Mouse (Mus musculus) frontal cortex, postnatal 14 days (tissue): Measurements from ENCODE around the gene Alg12.
"Not testable (repeated sequence)": the region's sequence is repeated elsewhere in the genome, so short reads cannot be mapped to it uniquely, and the experiment has no call there.

ENCODE experiments used
- DNase-seq, 2 experiments: peaks; one replicate each; pipeline ENCODE4 v3.0.0; 2022; ENCODE audit warnings: low spot score in 2 of 2

Alg12 gene

GRCm38 (mm10) chr15:88831482-88831881 lies 12.4 kb upstream of the Alg12 start:
- no peak for DNase-seq

GRCm38 (mm10) chr15:88830696-88831095 lies 11.6 kb upstream of the Alg12 start:
- no peak for DNase-seq

DNA sequence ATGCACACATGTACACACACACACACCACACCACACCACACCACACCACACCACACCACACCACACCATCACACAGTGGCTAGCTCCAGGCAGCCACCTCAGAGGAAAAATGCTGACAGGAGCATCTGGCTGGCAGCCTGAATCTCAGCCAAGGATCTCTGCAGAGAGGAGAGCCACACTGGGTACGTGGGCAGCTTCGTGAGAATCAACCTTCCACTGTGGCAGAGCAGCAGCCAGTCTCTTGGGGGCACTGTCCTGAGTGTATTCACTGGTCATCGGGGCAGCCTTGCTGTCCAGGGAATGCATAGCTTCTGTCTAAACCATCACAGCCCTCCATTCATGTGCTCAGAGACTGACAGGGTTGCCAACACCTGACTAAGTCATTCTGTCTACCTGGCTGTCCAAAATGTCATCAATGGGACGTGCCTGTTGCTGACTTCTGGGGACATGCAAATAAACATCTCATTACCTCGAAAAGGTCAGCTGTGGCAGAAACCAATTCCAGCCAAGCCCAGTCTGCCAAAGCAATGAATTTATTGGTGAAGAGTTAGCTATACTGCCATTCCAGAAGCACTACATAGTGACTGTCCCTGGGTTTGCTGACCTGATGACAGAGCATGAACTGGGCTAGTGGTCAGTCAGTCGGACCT lies 10.8 kb upstream of the Alg12 start:
- DNase-seq: peak in 1 of 2 experiments; percentile 14

DNA sequence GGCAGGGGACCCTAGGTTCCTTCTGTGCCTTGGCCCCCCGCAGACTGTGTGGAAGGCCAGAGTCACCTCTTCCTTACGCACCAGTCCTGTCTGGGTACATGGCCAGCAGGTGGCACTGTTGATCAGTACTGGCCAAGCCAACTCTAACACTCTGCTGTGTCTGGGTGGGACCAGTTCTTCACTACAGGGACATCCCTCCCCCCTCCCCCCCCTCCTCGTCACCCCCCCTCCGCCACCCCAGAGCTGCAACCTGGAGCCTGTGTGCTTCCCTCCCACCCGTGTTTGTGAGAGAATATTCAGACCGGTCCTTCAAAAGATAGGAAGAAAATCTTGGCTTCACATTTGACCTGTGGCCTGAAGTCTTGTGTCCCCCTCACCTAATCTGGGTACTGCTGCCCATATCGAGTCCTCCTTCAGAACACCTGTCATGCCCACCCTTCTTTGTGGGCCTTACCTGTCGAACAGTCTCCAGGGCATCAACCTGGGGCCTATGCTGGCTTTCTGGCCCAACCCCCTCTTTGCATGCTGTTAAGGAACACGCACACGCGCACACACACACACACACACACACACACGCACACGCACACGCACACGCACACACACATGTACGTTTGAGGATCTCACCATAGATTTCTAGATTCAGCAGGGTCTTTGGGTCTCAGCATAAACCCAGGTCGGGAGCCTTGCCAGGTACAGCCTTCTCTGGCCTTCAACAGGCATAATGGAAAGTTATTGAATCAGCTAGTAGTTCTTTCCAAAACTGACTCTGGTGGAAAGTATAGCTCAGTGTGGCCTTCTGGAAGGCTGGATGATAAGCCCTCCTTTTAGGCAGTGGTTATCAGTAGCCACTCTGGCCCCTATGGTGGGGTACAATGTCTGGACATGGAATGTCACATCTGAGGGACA lies 9.9 kb upstream of the Alg12 start:
- DNase-seq: peak; percentile 71 to 85

- DNase-seq: peak; percentile 33 to 54
These were observed 9.1 kb upstream of the Alg12 start for GRCm38 (mm10) chr15:88827991-88828799.

- no peak for DNase-seq
These were observed 8.3 kb upstream of the Alg12 start for GRCm38 (mm10) chr15:88827466-88827865.

DNA sequence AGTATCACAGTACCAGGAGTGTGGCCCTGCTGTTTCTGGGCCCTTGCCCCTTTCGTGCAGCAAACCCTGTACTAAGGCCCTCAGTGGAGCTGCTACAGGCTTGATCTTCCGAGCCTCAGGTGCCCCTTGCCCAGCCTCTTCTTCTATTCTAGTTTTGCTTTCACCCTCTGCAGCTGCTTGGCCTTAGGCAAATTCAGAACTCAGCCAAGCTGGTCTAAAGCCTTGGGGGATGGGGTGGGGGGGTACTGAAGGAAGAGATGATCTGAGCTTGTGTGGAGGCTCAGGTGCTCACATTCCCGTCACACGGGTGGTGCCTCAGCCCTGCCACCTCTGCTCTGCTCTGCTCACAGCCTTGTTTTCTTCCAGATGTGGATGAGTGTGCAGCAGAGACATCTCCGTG lies 4.3 kb upstream of the Alg12 start:
- no peak for DNase-seq

DNA sequence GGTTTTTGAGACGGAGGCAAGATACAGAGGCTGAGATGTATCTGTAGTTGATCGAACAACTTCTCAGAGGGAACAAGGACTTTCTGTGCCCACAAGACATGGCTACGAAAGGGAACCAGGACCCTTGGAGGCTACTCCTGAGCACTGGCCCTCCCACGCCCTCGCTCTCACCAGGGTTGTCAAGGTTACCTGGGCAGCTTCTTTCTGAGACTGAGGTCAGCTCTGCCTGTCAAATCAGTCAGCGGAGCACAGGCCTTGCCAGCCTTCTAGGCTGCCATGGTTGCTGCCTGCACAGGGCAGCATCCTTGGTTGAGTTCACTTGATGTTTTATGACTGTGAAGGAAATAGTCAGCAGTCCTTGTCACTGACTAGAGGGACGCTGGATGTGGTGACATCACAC lies 3.4 kb upstream of the Alg12 start:
- no peak for DNase-seq

- no peak for DNase-seq
These were observed 2.3 kb upstream of the Alg12 start for GRCm38 (mm10) chr15:88821403-88821802.

- DNase-seq: peak in 1 of 2 experiments; percentile 17
These were observed 787 bp upstream of the Alg12 start for GRCm38 (mm10) chr15:88819906-88820303.

- no peak for DNase-seq
These were observed 3.9 kb downstream of the Alg12 start for GRCm38 (mm10) chr15:88815196-88815700.

DNA sequence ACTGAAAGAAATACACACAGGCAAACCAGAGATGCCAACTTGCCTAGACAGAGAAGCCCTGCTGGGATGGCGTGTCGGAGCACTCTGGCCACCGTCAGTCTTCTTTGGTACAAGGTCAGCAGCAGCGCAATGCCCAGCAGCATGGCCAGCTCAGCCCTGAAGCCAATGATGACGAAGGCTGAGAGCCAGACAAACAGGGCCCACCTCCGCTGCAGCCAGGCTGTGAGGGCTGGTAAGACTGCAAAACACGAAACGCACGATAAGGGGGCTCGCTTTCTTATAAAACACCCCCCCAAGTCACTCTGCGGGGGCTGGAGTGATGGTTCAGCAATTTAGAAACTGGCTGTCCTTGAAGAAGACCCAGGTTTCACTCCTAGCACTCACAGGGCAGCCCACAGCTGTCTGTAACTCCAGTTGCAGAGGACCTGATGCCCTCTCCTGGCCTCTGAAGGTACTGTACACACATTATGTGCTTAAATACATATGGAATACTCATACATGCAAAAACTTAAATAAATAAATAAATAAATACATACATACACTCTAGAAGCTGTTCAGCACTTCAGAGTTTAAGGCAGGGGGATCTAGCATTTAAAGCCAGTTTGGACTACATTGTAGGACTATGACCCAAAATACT lies 4.6 kb downstream of the Alg12 start:
- DNase-seq: no peak

DNA sequence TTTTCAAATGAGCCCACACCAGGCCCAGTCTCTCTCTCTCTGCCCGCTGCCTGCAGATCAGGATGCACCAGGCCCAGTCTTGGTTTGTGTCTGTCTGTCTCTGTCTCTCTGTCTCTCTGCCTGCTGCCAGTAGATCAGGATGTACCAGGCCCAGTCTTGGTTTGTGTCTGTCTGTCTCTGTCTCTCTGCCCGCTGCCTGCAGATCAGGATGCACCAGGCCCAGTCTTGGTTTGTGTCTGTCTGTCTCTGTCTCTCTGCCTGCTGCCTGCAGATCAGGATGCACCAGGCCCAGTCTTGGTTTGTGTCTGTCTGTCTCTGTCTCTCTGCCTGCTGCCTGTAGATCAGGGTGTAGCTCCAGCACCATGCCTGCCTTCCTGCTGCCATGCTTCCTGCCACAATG lies 5.2 kb downstream of the Alg12 start:
- DNase-seq: not testable (repeated sequence)

DNA sequence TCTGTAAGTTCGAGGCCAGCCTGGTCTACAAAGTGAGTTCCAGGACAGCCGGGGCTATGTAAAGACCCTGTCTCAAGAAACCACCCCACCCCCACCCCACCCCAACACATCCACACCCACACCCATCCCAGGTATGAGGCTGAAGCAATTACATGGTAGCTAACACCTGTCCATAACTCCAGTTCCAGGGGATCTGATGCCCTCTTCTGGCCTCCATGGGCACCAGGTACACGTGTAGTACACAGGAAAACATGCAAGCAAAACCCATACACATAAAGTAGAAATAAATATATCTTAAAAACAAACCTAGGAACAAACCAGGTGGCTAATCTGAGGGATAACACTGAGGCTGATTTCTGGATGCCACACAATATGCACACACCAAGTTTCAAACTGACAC lies 5.9 kb downstream of the Alg12 start:
- DNase-seq: no peak

- no peak for DNase-seq
These were observed 8.7 kb downstream of the Alg12 start for GRCm38 (mm10) chr15:88810369-88810768.

GRCm38 (mm10) chr15:88808121-88808520 lies 11.0 kb downstream of the Alg12 start:
- DNase-seq: no peak

DNA sequence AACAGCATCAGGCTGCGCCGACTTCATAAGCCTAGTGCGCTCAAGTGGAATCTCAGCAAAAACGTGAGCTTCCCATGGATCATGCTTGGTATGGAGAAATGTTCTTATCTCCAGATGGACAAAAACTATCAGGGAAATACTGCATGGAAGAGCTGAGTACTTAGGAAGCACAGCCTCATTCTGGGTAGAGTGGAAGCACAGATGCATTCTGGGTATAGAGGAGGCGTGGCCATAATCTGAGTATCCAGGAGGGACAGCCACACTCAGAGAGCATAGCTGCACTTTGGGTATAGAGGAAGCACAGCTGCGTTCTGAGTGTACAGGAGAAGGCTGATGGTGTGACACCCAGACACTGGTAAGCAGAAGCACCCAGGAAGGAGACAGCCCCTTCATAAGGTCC lies 16.8 kb downstream of the Alg12 start:
- no peak for DNase-seq

GRCm38 (mm10) chr15:88801903-88802302 lies 17.2 kb downstream of the Alg12 start:
- no peak for DNase-seq

GRCm38 (mm10) chr15:88800921-88801354 lies 18.2 kb downstream of the Alg12 start:
- no peak for DNase-seq

DNA sequence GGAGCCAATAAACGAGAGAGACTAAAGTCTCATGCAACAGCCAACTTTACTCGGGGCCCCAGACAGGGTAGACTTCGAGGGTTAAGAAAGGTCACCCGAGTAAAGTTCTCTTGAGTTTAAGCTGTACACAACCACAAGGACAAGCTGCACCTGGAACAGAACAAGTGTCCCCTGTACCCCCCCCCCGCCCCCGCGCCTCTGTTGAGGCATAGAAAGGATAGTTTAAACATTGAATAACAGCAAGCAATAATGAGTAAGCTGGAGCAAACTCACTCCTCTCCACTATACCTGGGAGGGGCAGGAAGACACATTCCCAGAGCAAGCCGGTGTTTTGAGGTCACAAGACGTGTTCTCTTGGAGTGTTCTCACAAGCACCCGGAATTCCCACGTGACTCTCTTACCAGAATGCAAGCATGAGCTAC lies 19.2 kb downstream of the Alg12 start:
- DNase-seq: no peak

GRCm38 (mm10) chr15:88794729-88795128 lies 24.4 kb downstream of the Alg12 start:
- not testable (repeated sequence) for DNase-seq
